Mouse (Mus musculus) neutrophil, adult 59 days (primary cell): ENCODE data around the gene Copz2. TPM values are rescaled to one million over a fixed set of nuclear protein-coding genes. Genes with fewer than 3 reads are reported as not detected.

Experiments used
- total RNA-seq, 2 experiments: library from RNA; stranded (reverse); gene quantifications; 1 replicate in 1 of 2; 2 replicates in 1 of 2; pipeline ENCODE4 v1.2.4; 2023

Gene Copz2
- under 1 TPM; 0.49 to 0.91 TPM for total RNA-seq

DNA sequence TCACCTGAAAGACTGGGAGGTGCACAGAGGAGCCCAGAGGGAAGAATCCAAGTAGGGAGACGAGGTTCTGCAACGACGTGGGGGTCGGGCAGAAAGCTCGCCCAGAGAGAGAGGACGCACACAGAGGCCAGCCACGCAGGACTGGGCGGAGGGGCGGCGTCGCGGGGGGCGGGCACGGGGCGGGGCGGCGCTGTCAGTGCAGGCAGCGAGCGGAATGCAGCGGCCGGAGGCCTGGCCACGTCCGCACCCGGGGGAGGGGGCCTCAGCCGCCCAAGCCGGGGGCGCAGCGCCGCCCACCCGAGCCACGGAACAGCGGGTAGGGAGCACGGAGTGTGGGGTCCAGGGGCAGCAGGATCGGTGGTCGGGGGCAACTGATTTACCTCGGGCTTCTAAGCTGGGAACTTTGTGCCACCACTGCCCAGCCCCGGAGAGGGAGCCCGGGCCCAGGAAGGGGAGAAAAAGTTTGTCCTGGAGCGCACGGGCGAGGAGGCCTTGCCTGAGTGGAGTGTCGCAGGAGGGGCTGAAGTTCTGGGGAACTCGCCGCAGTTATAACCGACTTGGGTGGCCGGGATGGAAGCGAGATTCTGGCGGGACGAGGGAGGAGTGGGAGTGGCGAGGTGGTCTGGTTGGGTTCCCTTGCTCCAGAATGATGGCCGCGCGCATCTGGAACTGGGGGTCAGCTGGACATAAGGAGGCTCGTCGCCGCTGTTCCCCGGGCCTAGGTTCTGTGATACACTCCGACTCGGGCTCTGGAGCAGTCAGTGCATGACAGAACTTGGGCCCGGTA, at the start of gene Copz2:
TSS of gene Copz2 (plus strand) at position 190 of the 787 bp plus-strand sequence.

GRCm38 (mm10) chr11:96829813-96830538, 19.7 kb upstream of the Copz2 start, which contains the start of gene Nfe2l1:
Gene Nfe2l1, minus strand, starts transcription at chr11:96829968.

Other genes with a start within 250 kb of the Copz2 start
- 10 to 100 TPM; 41.1 to 48.5 TPM for gene Snx11, start 72.3 kb upstream of the Copz2 start, total RNA-seq
- gene Cbx1, start 60.7 kb upstream of the Copz2 start, total RNA-seq = 10 to 100 TPM; 30.5 to 33.8 TPM
- 10 to 100 TPM; 38.8 to 48.5 TPM for gene Nfe2l1, start 19.9 kb upstream of the Copz2 start, total RNA-seq
- gene Cdk5rap3, start 66.6 kb downstream of the Copz2 start, total RNA-seq = 10 to 100 TPM; 33.4 to 50.9 TPM
- gene Prr15l, start 78.2 kb downstream of the Copz2 start, total RNA-seq = under 1 TPM in 1 of 2 experiments, not detected in 1; 0.24 TPM
- gene Pnpo, start 94.1 kb downstream of the Copz2 start, total RNA-seq = 10 to 100 TPM; 13.4 to 15.7 TPM
- 10 to 100 TPM; 31.3 to 40.5 TPM for gene Sp2, start 133.1 kb downstream of the Copz2 start, total RNA-seq
- gene Sp6, start 163.5 kb downstream of the Copz2 start, total RNA-seq = not detected
- gene Scrn2, start 180.1 kb downstream of the Copz2 start, total RNA-seq = 1 to 10 TPM; 1.9 to 2.3 TPM
- under 1 TPM; 0.27 to 0.57 TPM for gene Lrrc46, start 191.5 kb downstream of the Copz2 start, total RNA-seq
- gene Mrpl10, start 191.7 kb downstream of the Copz2 start, total RNA-seq = 10 to 100 TPM; 39.9 to 44.8 TPM
- 10 to 100 TPM; 20.9 to 21.4 TPM for gene Osbpl7, start 200.8 kb downstream of the Copz2 start, total RNA-seq